Mouse (Mus musculus): ENCODE data around the gene Atoh7. TPM values are rescaled to one million over a fixed set of nuclear protein-coding genes. Genes with fewer than 3 reads are reported as not detected.
A peak's percentile ranks its signal among the peaks of the same experiment; 100 is the strongest.

The Atoh7 gene
- polyA plus RNA-seq, 1 experiment from 2014 or later: not detected

GRCm38 (mm10) chr10:63091915-63092314 lies 7.5 kb upstream of the Atoh7 start:
- Histone ChIP-seq H3K4me2 (replicated peaks; ENCODE audit: low read depth, low read length) (no peak overlapping the region), H3K9me3 (ENCODE audit: low read length) (no peaks in the 10 kb centered on the region), H3K4me3 (ENCODE audit: low read depth, low read length) (no peak overlapping the region), H3K36me3 (ENCODE audit: insufficient read depth, low read length) (no peaks in the 10 kb centered on the region), H3K27me3 (replicated peaks; ENCODE audit: insufficient read depth, low read length) (no peaks in the 10 kb centered on the region), H3K9ac (replicated peaks; ENCODE audit: low read depth) (no peak overlapping the region), H3K27ac (ENCODE audit: low read length) (no peak overlapping the region), H3K4me1 (ENCODE audit: insufficient read depth, low read depth, low read length) (no peaks in the 10 kb centered on the region)
- DNase-seq (ENCODE audit: low spot score) (no peak), ATAC-seq (no peak)
- TF ChIP-seq EP300 (IDR thresholded peaks at IDR 0.05) (no peak), CTCF (IDR thresholded peaks at IDR 0.05) (no peak)
- WGBS: 65% methylated on average over 7 of the region's 7 CpGs

DNA sequence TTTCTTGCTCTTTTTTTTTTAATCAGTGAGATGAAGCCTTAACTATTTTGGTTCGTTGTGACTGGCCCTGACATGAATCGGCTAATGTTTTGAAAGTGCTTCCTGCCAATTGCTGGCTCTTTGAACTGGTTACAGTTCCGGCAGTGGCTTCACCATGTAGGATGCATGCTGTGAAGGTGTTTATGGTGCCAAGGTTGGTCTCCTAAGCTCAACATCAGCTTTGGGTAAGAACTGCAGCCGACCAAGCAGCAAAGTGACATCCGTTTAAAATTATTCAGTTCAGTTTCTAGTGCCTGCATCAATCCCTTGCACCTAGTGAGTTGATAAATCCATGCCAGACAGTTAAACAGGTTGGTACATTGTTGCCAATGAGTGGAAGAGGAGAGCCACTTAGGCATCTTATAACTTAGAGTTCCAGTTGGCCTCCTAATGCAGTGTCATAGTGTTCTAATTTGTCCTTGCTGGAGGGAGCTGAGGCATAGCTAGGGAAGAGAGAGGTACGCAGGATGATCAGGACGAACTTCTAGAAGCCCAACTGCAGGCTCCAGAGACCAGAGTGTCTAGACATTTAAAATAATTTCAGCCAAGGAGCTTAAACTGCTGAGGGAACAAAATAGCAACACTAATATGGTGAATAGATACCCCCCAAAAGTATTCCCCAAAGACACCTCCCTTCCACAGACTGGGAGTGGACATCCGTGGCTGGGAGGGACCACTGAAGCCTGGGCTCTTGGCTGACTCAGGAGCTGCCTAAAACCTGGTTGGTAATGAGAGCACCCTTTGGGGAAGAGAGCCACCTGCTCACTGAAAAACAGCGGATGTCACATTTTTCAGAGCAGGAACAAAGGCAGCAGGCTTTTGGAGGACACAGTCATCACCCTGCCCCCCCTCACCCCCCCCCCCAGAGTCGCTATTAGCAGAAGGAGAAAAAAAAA lies 6.6 kb upstream of the Atoh7 start:
- no peak for DNase-seq (ENCODE audit: low spot score)

GRCm38 (mm10) chr10:63096757-63097156 lies 2.7 kb upstream of the Atoh7 start:
- no peaks in the 10 kb centered on the region for H3K4me1 ChIP-seq (ENCODE audit: insufficient read depth, low read depth, low read length)
- H3K9me3 ChIP-seq (ENCODE audit: low read length): no peaks in the 10 kb centered on the region
- H3K4me3 ChIP-seq (ENCODE audit: low read depth, low read length): no peak overlapping the region
- no peak overlapping the region for H3K4me2 ChIP-seq (replicated peaks; ENCODE audit: low read depth, low read length)
- TF ChIP-seq CTCF (IDR thresholded peaks at IDR 0.05) (no peak), EP300 (IDR thresholded peaks at IDR 0.05) (no peak)
- H3K27ac ChIP-seq (ENCODE audit: low read length): no peak overlapping the region
- no peak for ATAC-seq
- no peak overlapping the region for H3K9ac ChIP-seq (replicated peaks; ENCODE audit: low read depth)
- no peaks in the 10 kb centered on the region for H3K36me3 ChIP-seq (ENCODE audit: insufficient read depth, low read length)
- peaks cover 22% of the 10 kb centered on the region for H3K27me3 ChIP-seq (replicated peaks; ENCODE audit: insufficient read depth, low read length)
- 55% methylated on average over 2 of the region's 2 CpGs for WGBS
- no peak for DNase-seq (ENCODE audit: low spot score)

More for the DNA sequence above, 6.6 kb upstream of the Atoh7 start:
- H3K9ac ChIP-seq (replicated peaks; ENCODE audit: low read depth): no peak overlapping the region
- H3K4me3 ChIP-seq (ENCODE audit: low read depth, low read length): no peak overlapping the region
- H3K4me2 ChIP-seq (replicated peaks; ENCODE audit: low read depth, low read length): no peak overlapping the region
- H3K36me3 ChIP-seq (ENCODE audit: insufficient read depth, low read length): no peaks in the 10 kb centered on the region
- TF ChIP-seq CTCF (IDR thresholded peaks at IDR 0.05) (no peak), EP300 (IDR thresholded peaks at IDR 0.05) (no peak)
- ATAC-seq: no peak
- H3K27me3 ChIP-seq (replicated peaks; ENCODE audit: insufficient read depth, low read length): no peaks in the 10 kb centered on the region
- H3K9me3 ChIP-seq (ENCODE audit: low read length): no peaks in the 10 kb centered on the region
- no peaks in the 10 kb centered on the region for H3K4me1 ChIP-seq (ENCODE audit: insufficient read depth, low read depth, low read length)
- 65% methylated on average over 10 of the region's 10 CpGs for WGBS
- no peak overlapping the region for H3K27ac ChIP-seq (ENCODE audit: low read length)

GRCm38 (mm10) chr10:63098191-63098590 lies 1.3 kb upstream of the Atoh7 start:
- ATAC-seq: no peak
- H3K4me2 ChIP-seq (replicated peaks; ENCODE audit: low read depth, low read length): no peak overlapping the region
- peaks cover 22% of the 10 kb centered on the region for H3K27me3 ChIP-seq (replicated peaks; ENCODE audit: insufficient read depth, low read length)
- DNase-seq (ENCODE audit: low spot score): no peak
- no peaks in the 10 kb centered on the region for H3K36me3 ChIP-seq (ENCODE audit: insufficient read depth, low read length)
- WGBS: 62% methylated on average over 12 of the region's 12 CpGs
- no peak overlapping the region for H3K27ac ChIP-seq (ENCODE audit: low read length)
- H3K4me3 ChIP-seq (ENCODE audit: low read depth, low read length): no peak overlapping the region
- H3K4me1 ChIP-seq (ENCODE audit: insufficient read depth, low read depth, low read length): no peaks in the 10 kb centered on the region
- TF ChIP-seq CTCF (IDR thresholded peaks at IDR 0.05) (no peak), EP300 (IDR thresholded peaks at IDR 0.05) (no peak)
- H3K9ac ChIP-seq (replicated peaks; ENCODE audit: low read depth): no peak overlapping the region
- no peaks in the 10 kb centered on the region for H3K9me3 ChIP-seq (ENCODE audit: low read length)

DNA sequence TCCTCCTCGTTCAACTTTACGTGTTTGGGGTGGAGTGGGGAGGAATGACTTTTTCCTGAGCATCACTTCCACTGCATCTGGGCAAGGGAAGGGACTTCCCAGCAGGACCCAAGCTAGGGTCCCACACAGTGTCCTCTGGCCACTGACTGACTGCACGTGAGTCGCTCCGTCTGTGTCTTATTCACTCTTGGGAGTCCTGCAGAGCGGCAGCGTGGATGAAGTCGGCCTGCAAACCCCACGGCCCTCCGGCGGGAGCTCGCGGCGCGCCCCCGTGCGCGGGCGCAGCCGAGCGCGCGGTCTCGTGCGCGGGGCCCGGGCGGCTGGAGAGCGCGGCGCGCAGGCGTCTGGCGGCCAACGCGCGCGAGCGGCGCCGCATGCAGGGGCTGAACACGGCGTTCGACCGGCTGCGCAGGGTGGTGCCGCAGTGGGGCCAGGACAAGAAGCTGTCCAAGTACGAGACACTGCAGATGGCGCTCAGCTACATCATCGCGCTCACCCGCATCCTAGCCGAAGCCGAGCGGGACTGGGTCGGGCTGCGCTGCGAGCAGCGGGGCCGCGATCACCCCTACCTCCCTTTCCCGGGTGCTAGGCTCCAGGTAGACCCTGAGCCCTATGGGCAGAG lies 601 bp downstream of the Atoh7 start:
- under 1% methylated on average over 36 of the region's 62 CpGs for WGBS
- peak; percentile 57 for ATAC-seq
- no peaks in the 10 kb centered on the region for H3K36me3 ChIP-seq (ENCODE audit: insufficient read depth, low read length)

DNA sequence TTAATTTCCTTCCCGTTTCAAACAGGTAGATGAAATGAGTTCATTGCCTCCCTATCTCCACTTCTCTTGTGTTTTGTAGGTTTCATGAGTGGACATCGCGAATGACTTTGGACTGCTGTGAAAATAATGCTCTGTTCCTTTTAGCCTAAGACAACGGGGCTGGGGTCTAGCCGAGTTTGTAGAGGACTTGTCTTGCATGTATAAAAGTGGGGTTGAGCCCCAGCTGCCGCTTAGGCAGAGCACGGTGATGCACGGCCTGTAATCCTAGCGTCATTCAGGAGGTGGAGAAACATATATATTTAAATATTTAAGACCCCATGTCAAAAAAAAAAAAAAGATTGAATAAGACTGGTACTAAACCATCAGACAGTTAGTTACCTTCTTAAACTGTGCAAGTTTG lies 1.2 kb downstream of the Atoh7 start:
- Histone ChIP-seq H3K4me2 (replicated peaks; ENCODE audit: low read depth, low read length) (peak overlapping the region; percentile 88), H3K27me3 (replicated peaks; ENCODE audit: insufficient read depth, low read length) (peaks cover 22% of the 10 kb centered on the region), H3K4me1 (ENCODE audit: insufficient read depth, low read depth, low read length) (no peaks in the 10 kb centered on the region), H3K27ac (ENCODE audit: low read length) (no peak overlapping the region), H3K9me3 (ENCODE audit: low read length) (no peaks in the 10 kb centered on the region), H3K9ac (replicated peaks; ENCODE audit: low read depth) (no peak overlapping the region), H3K4me3 (ENCODE audit: low read depth, low read length) (peak overlapping the region; percentile 47), H3K36me3 (ENCODE audit: insufficient read depth, low read length) (no peaks in the 10 kb centered on the region)
- DNase-seq (ENCODE audit: low spot score) (no peak), ATAC-seq (no peak)
- TF ChIP-seq EP300 (IDR thresholded peaks at IDR 0.05): no peak
- no peak for TF ChIP-seq CTCF (IDR thresholded peaks at IDR 0.05)
- WGBS: 12% methylated on average over 9 of the region's 9 CpGs

More for the DNA sequence above, 601 bp downstream of the Atoh7 start:
- Histone ChIP-seq H3K9me3 (ENCODE audit: low read length) (no peaks in the 10 kb centered on the region), H3K4me1 (ENCODE audit: insufficient read depth, low read depth, low read length) (no peaks in the 10 kb centered on the region), H3K27ac (ENCODE audit: low read length) (no peak overlapping the region), H3K27me3 (replicated peaks; ENCODE audit: insufficient read depth, low read length) (peaks cover 22% of the 10 kb centered on the region), H3K4me2 (replicated peaks; ENCODE audit: low read depth, low read length) (peak overlapping the region; percentile 88), H3K9ac (replicated peaks; ENCODE audit: low read depth) (no peak overlapping the region; the same call in 1 of the 2 replicates), H3K4me3 (ENCODE audit: low read depth, low read length) (peak overlapping the region; percentile 47)
- TF ChIP-seq EP300 (IDR thresholded peaks at IDR 0.05) (no peak), CTCF (IDR thresholded peaks at IDR 0.05) (no peak)
- DNase-seq (ENCODE audit: low spot score): peak; percentile 24

Data from lung, postnatal 0 days (tissue).